Mouse (Mus musculus) hindbrain, embryonic 14.5 days (tissue): ENCODE measurements around the gene Lamb3. TPM values are rescaled to one million over a fixed set of nuclear protein-coding genes. Genes with fewer than 3 reads are reported as not detected.

ENCODE experiments used
- ATAC-seq: fragments of 200-750 bp; cut with Nextera tagmentation; 2 replicates; pipeline ENCODE4 v1.8.0; 2017; ENCODE audit warnings: moderate number of reproducible peaks, mild to moderate bottlenecking, moderate TSS enrichment, moderate library complexity; ENCODE audit not compliant: low FRiP score
- DNase-seq: peaks from one replicate; pipeline ENCODE4 v3.0.0-alpha.2; 2015; ENCODE audit warnings: low spot score
- H3K27ac ChIP-seq: fragments of 300-500 bp; sonication (generic); 2 replicates; pipeline ENCODE4 v1.5.1; 2014; ENCODE audit warnings: mild to moderate bottlenecking, moderate library complexity
- H3K27me3 ChIP-seq: fragments of 300-500 bp; sonication (generic); 2 replicates; pipeline ENCODE4 v1.6.1; 2014; ENCODE audit warnings: mild to moderate bottlenecking, low read length, mixed read lengths; ENCODE audit not compliant: control insufficient read depth, insufficient read depth
- H3K36me3 ChIP-seq: fragments of 300-500 bp; sonication (generic); replicated peaks from 2 replicates; pipeline ENCODE4 v1.6.1; 2014; ENCODE audit not compliant: control insufficient read depth, insufficient read depth
- H3K4me1 ChIP-seq: fragments of 300-500 bp; sonication (generic); replicated peaks from 2 replicates; pipeline ENCODE4 v1.6.1; 2014; ENCODE audit warnings: antibody characterized with exemption, low read length, mixed read lengths; ENCODE audit not compliant: control insufficient read depth, insufficient read depth
- H3K4me2 ChIP-seq: fragments of 300-500 bp; sonication (generic); replicated peaks from 2 replicates; pipeline ENCODE4 v1.6.1; 2014; ENCODE audit warnings: mild to moderate bottlenecking, moderate library complexity
- H3K4me3 ChIP-seq: fragments of 300-500 bp; sonication (generic); replicated peaks from 2 replicates; pipeline ENCODE4 v1.5.1; 2014; ENCODE audit warnings: mild to moderate bottlenecking, low read length
- H3K9ac ChIP-seq: fragments of 300-500 bp; sonication (generic); 2 replicates; pipeline ENCODE4 v1.6.1; 2014
- H3K9me3 ChIP-seq: fragments of 300-500 bp; sonication (generic); 2 replicates; pipeline ENCODE4 v1.6.1; 2016; ENCODE audit warnings: low read length; ENCODE audit not compliant: control insufficient read depth
- WGBS: fragments of 180-500 bp; shearing (Covaris S2); extraction: QIAGEN DNeasy Blood & Tissue Kit; methylation state at CpG from one replicate; pipeline ENCODE4 v1.1.7; 2014; 5-methylcytosine and 5-hydroxymethylcytosine counted together
- polyA plus RNA-seq: library from polyadenylated mRNA; unstranded; fragments of >200 nt; fragmentation: Nextera tagmentation; extraction: Ambion mirVana; gene quantifications from 2 replicates; pipeline ENCODE4 v1.2.1, GENCODE M21; 2014

Lamb3 gene
- polyA plus RNA-seq, 1 experiment from 2014 or later: 0.31 TPM

- H3K9ac ChIP-seq: no peak overlapping the region
- H3K27me3 ChIP-seq: no peaks in the 10 kb centered on the region
- no peak for DNase-seq
- no peak overlapping the region for H3K27ac ChIP-seq
- ATAC-seq: no peak
- H3K4me2 ChIP-seq: no peak overlapping the region
- H3K9me3 ChIP-seq: no peaks in the 10 kb centered on the region
- H3K36me3 ChIP-seq: no peaks in the 10 kb centered on the region
- H3K4me3 ChIP-seq: no peak overlapping the region
- H3K4me1 ChIP-seq: no peaks in the 10 kb centered on the region
Observed at GRCm38 (mm10) chr1:193265734-193266133, 58.2 kb downstream of the Lamb3 start.

GRCm38 (mm10) chr1:193270965-193271763 lies 63.7 kb downstream of the Lamb3 start:
- 62% methylated on average over 6 of the region's 6 CpGs for WGBS
- Histone ChIP-seq H3K27me3 (no peaks in the 10 kb centered on the region), H3K4me3 (no peak overlapping the region), H3K36me3 (no peaks in the 10 kb centered on the region), H3K4me1 (peaks cover 13% of the 10 kb centered on the region), H3K4me2 (no peak overlapping the region), H3K9ac (no peak overlapping the region), H3K27ac (no peak overlapping the region), H3K9me3 (no peaks in the 10 kb centered on the region)
- no peak for ATAC-seq
- DNase-seq: no peak

- Histone ChIP-seq H3K9ac (peak overlapping the region; percentile 57), H3K4me3 (peak overlapping the region; percentile 18), H3K4me2 (peak overlapping the region; percentile 50), H3K36me3 (no peaks in the 10 kb centered on the region), H3K27ac (peak overlapping the region; percentile 65), H3K27me3 (no peaks in the 10 kb centered on the region), H3K9me3 (no peaks in the 10 kb centered on the region), H3K4me1 (peaks cover 13% of the 10 kb centered on the region)
- WGBS: 8% methylated on average over 24 of the region's 24 CpGs
- ATAC-seq: peak; percentile 68
- peak; percentile 33 for DNase-seq
Observed at GRCm38 (mm10) chr1:193272137-193272915, 64.8 kb downstream of the Lamb3 start.

GRCm38 (mm10) chr1:193272916-193273601 lies 65.6 kb downstream of the Lamb3 start, which contains the start of gene G0s2:
G0s2 (minus strand) TSS chr1:193273217.
- peak within 1 kb of the TSS; percentile 50 for H3K4me2 ChIP-seq
- peak within 1 kb of the TSS; percentile 18 for H3K4me3 ChIP-seq
- H3K36me3 ChIP-seq: no peaks in the 10 kb centered on the region
- peak within 1 kb of the TSS; percentile 57 for H3K9ac ChIP-seq
- no peaks in the 10 kb centered on the region for H3K9me3 ChIP-seq
- WGBS: under 1% methylated on average over 19 of the region's 23 CpGs
- H3K27ac ChIP-seq: peak within 1 kb of the TSS; percentile 65
- DNase-seq (peak; percentile 58), ATAC-seq (peak; percentile 68)
- H3K4me1 ChIP-seq: peaks cover 13% of the 10 kb centered on the region
- no peaks in the 10 kb centered on the region for H3K27me3 ChIP-seq

GRCm38 (mm10) chr1:193274407-193275071 lies 67.0 kb downstream of the Lamb3 start:
- ATAC-seq (no peak), DNase-seq (no peak)
- Histone ChIP-seq H3K27me3 (no peaks in the 10 kb centered on the region), H3K27ac (no peak overlapping the region), H3K4me1 (peaks cover 13% of the 10 kb centered on the region), H3K4me3 (no peak overlapping the region), H3K36me3 (no peaks in the 10 kb centered on the region), H3K4me2 (no peak overlapping the region), H3K9me3 (no peaks in the 10 kb centered on the region), H3K9ac (no peak overlapping the region)
- 89% methylated on average over 8 of the region's 8 CpGs for WGBS

- DNase-seq (no peak), ATAC-seq (no peak)
- Histone ChIP-seq H3K4me2 (no peak overlapping the region), H3K4me3 (no peak overlapping the region), H3K9me3 (no peaks in the 10 kb centered on the region), H3K36me3 (no peaks in the 10 kb centered on the region), H3K27ac (no peak overlapping the region), H3K27me3 (no peaks in the 10 kb centered on the region), H3K4me1 (no peaks in the 10 kb centered on the region; the same call in 1 of the 2 replicates), H3K9ac (no peak overlapping the region)
- 48% methylated on average over 6 of the region's 6 CpGs for WGBS
Observed at GRCm38 (mm10) chr1:193278414-193279045, 71.0 kb downstream of the Lamb3 start.

- 84% methylated on average over 4 of the region's 4 CpGs for WGBS
- DNase-seq (no peak), ATAC-seq (no peak)
- Histone ChIP-seq H3K36me3 (no peaks in the 10 kb centered on the region), H3K4me2 (no peak overlapping the region), H3K4me3 (no peak overlapping the region), H3K9ac (no peak overlapping the region), H3K9me3 (no peaks in the 10 kb centered on the region), H3K27me3 (no peaks in the 10 kb centered on the region), H3K27ac (no peak overlapping the region), H3K4me1 (no peaks in the 10 kb centered on the region)
Observed at GRCm38 (mm10) chr1:193279492-193279891, 72.0 kb downstream of the Lamb3 start.

GRCm38 (mm10) chr1:193281344-193281743 lies 73.8 kb downstream of the Lamb3 start:
- H3K36me3 ChIP-seq: no peaks in the 10 kb centered on the region
- ATAC-seq (no peak), DNase-seq (no peak)
- no peaks in the 10 kb centered on the region for H3K27me3 ChIP-seq
- no peak overlapping the region for H3K27ac ChIP-seq
- no peaks in the 10 kb centered on the region for H3K4me1 ChIP-seq
- no peak overlapping the region for H3K4me2 ChIP-seq
- WGBS: 93% methylated on average over 2 of the region's 2 CpGs
- no peaks in the 10 kb centered on the region for H3K9me3 ChIP-seq
- no peak overlapping the region for H3K9ac ChIP-seq
- H3K4me3 ChIP-seq: no peak overlapping the region
